Mouse (Mus musculus) embryonic fibroblast, embryonic 13.5 days (primary cell): ENCODE data around the gene Kpna2. TPM values are rescaled to one million over a fixed set of nuclear protein-coding genes. Genes with fewer than 3 reads are reported as not detected.

ENCODE experiments used
- H3K27ac ChIP-seq: 2 replicates; pipeline ENCODE4 v1.5.1; 2012; ENCODE audit warnings: low read length, control low read depth, inconsistent platforms; ENCODE audit not compliant: insufficient read depth
- H3K4me1 ChIP-seq: 2 replicates; pipeline ENCODE4 v1.6.1; 2011; ENCODE audit warnings: low read length; ENCODE audit not compliant: control insufficient read depth, insufficient read depth
- H3K4me3 ChIP-seq: 2 replicates; pipeline ENCODE4 v1.5.1; 2011; ENCODE audit warnings: mild to moderate bottlenecking, control low read depth, low read length; ENCODE audit not compliant: insufficient read depth
- CTCF ChIP-seq: IDR thresholded peaks from 2 replicates; pipeline ENCODE4 v1.5.1; 2011; ENCODE audit warnings: mild to moderate bottlenecking, control low read depth, low read length, moderate library complexity, borderline replicate concordance; ENCODE audit not compliant: insufficient read depth
- POLR2A ChIP-seq: IDR thresholded peaks from 2 replicates; pipeline ENCODE4 v1.6.1; 2011; ENCODE audit warnings: low read depth, mild to moderate bottlenecking, control low read depth, low read length, moderate library complexity
- polyA plus RNA-seq: library from polyadenylated mRNA; stranded (reverse); fragments of >200 nt; gene quantifications from 2 replicates; pipeline ENCODE4 v1.2.4, GENCODE M21; 2011; ENCODE audit warnings: low read depth; ENCODE audit not compliant: missing spikeins, insufficient read length

Kpna2 gene
- 215 and 225 TPM in 2 replicates for polyA plus RNA-seq

GRCm38 (mm10) chr11:106999151-106999948 lies at the start of gene Kpna2:
TSS of gene Kpna2 (minus strand) at chr11:106999541.
- peak within 1 kb of the TSS; percentile 68 for H3K4me3 ChIP-seq
- H3K4me1 ChIP-seq, result peaks cover 2% of the 10 kb centered on the region; the same call in 1 of the 2 replicates
- TF ChIP-seq POLR2A (peak; percentile 98), CTCF (no peak)
- H3K27ac ChIP-seq, result peak within 1 kb of the TSS; percentile 19

GRCm38 (mm10) chr11:107046766-107047620 lies 47.7 kb upstream of the Kpna2 start:
- Histone ChIP-seq H3K27ac (no peak overlapping the region), H3K4me3 (no peak overlapping the region), H3K4me1 (no peaks in the 10 kb centered on the region)
- TF ChIP-seq CTCF (no peak), POLR2A (no peak)

- Histone ChIP-seq H3K4me1 (no peaks in the 10 kb centered on the region), H3K4me3 (no peak overlapping the region), H3K27ac (no peak overlapping the region)
- TF ChIP-seq CTCF, result no peak
- TF ChIP-seq POLR2A, result no peak
Observed at GRCm38 (mm10) chr11:107045546-107045945, 46.2 kb upstream of the Kpna2 start.

GRCm38 (mm10) chr11:107044321-107044720 lies 45.0 kb upstream of the Kpna2 start:
- H3K4me3 ChIP-seq, result no peak overlapping the region
- no peak for TF ChIP-seq POLR2A
- no peak for TF ChIP-seq CTCF
- no peaks in the 10 kb centered on the region for H3K4me1 ChIP-seq
- no peak overlapping the region for H3K27ac ChIP-seq

DNA sequence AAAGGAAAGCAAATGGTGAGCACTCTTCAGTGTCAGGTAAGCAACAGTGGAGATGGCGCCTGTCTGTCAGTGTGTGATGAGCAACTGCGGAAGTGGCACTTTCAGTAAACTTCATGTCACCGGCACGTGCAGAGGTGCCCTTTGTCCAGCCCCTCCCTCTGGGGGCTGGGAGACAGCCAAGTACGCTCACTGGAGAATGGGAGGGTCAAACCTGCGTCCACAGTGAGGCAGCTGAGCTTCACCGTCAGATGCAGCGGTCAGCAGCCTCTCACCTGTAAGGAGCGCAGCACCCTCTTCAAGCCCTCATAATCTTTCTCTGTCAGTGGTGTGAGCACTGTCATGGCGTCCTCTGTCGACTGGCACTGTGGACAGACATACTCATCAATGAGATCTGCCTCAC lies 44.0 kb upstream of the Kpna2 start:
- Histone ChIP-seq H3K4me3 (no peak overlapping the region), H3K4me1 (no peaks in the 10 kb centered on the region), H3K27ac (no peak overlapping the region)
- TF ChIP-seq CTCF (no peak), POLR2A (no peak)

GRCm38 (mm10) chr11:107041396-107041795 lies 42.1 kb upstream of the Kpna2 start:
- Histone ChIP-seq H3K4me1 (no peaks in the 10 kb centered on the region), H3K4me3 (no peak overlapping the region), H3K27ac (no peak overlapping the region)
- no peak for TF ChIP-seq POLR2A
- no peak for TF ChIP-seq CTCF

GRCm38 (mm10) chr11:107039417-107039816 lies 40.1 kb upstream of the Kpna2 start:
- Histone ChIP-seq H3K4me1 (no peaks in the 10 kb centered on the region), H3K4me3 (no peak overlapping the region), H3K27ac (no peak overlapping the region)
- no peak for TF ChIP-seq CTCF
- TF ChIP-seq POLR2A, result no peak

- H3K4me3 ChIP-seq, result no peak overlapping the region
- TF ChIP-seq CTCF (no peak), POLR2A (no peak)
- H3K27ac ChIP-seq, result no peak overlapping the region
- H3K4me1 ChIP-seq, result no peaks in the 10 kb centered on the region
Observed at GRCm38 (mm10) chr11:107034085-107034810, 34.9 kb upstream of the Kpna2 start.

GRCm38 (mm10) chr11:107031635-107032034 lies 32.3 kb upstream of the Kpna2 start:
- Histone ChIP-seq H3K27ac (no peak overlapping the region), H3K4me3 (no peak overlapping the region), H3K4me1 (no peaks in the 10 kb centered on the region)
- TF ChIP-seq CTCF (no peak), POLR2A (no peak)
